Mouse (Mus musculus) hindbrain, embryonic 14.5 days (tissue): ENCODE data around the gene Ncf4. TPM values are rescaled to one million over a fixed set of nuclear protein-coding genes. Genes with fewer than 3 reads are reported as not detected.

Experiments used
- ATAC-seq: fragments of 200-750 bp; cut with Nextera tagmentation; 2 replicates; pipeline ENCODE4 v1.8.0; 2017; ENCODE audit warnings: moderate number of reproducible peaks, mild to moderate bottlenecking, moderate TSS enrichment, moderate library complexity; ENCODE audit not compliant: low FRiP score
- DNase-seq: peaks from one replicate; pipeline ENCODE4 v3.0.0-alpha.2; 2015; ENCODE audit warnings: low spot score
- H3K27ac ChIP-seq: fragments of 300-500 bp; sonication (generic); 2 replicates; pipeline ENCODE4 v1.5.1; 2014; ENCODE audit warnings: mild to moderate bottlenecking, moderate library complexity
- H3K27me3 ChIP-seq: fragments of 300-500 bp; sonication (generic); 2 replicates; pipeline ENCODE4 v1.6.1; 2014; ENCODE audit warnings: mild to moderate bottlenecking, low read length, mixed read lengths; ENCODE audit not compliant: control insufficient read depth, insufficient read depth
- H3K36me3 ChIP-seq: fragments of 300-500 bp; sonication (generic); replicated peaks from 2 replicates; pipeline ENCODE4 v1.6.1; 2014; ENCODE audit not compliant: control insufficient read depth, insufficient read depth
- H3K4me1 ChIP-seq: fragments of 300-500 bp; sonication (generic); replicated peaks from 2 replicates; pipeline ENCODE4 v1.6.1; 2014; ENCODE audit warnings: antibody characterized with exemption, low read length, mixed read lengths; ENCODE audit not compliant: control insufficient read depth, insufficient read depth
- H3K4me2 ChIP-seq: fragments of 300-500 bp; sonication (generic); replicated peaks from 2 replicates; pipeline ENCODE4 v1.6.1; 2014; ENCODE audit warnings: mild to moderate bottlenecking, moderate library complexity
- H3K4me3 ChIP-seq: fragments of 300-500 bp; sonication (generic); replicated peaks from 2 replicates; pipeline ENCODE4 v1.5.1; 2014; ENCODE audit warnings: mild to moderate bottlenecking, low read length
- H3K9ac ChIP-seq: fragments of 300-500 bp; sonication (generic); 2 replicates; pipeline ENCODE4 v1.6.1; 2014
- H3K9me3 ChIP-seq: fragments of 300-500 bp; sonication (generic); 2 replicates; pipeline ENCODE4 v1.6.1; 2016; ENCODE audit warnings: low read length; ENCODE audit not compliant: control insufficient read depth
- WGBS: fragments of 180-500 bp; shearing (Covaris S2); extraction: QIAGEN DNeasy Blood & Tissue Kit; methylation state at CpG from one replicate; pipeline ENCODE4 v1.1.7; 2014; 5-methylcytosine and 5-hydroxymethylcytosine counted together
- polyA plus RNA-seq: library from polyadenylated mRNA; unstranded; fragments of >200 nt; fragmentation: Nextera tagmentation; extraction: Ambion mirVana; gene quantifications from 2 replicates; pipeline ENCODE4 v1.2.1, GENCODE M21; 2014

Gene Ncf4
- polyA plus RNA-seq, 1 experiment from 2014 or later = 1.5 TPM

GRCm38 (mm10) chr15:78227816-78228215, 16.8 kb upstream of the Ncf4 start:
- Histone ChIP-seq H3K4me2 (no peak overlapping the region), H3K4me1 (peaks cover 5% of the 10 kb centered on the region), H3K9me3 (no peaks in the 10 kb centered on the region), H3K4me3 (no peak overlapping the region), H3K36me3 (no peaks in the 10 kb centered on the region), H3K27ac (no peak overlapping the region), H3K27me3 (no peaks in the 10 kb centered on the region; the same call in 1 of the 2 replicates), H3K9ac (no peak overlapping the region)
- ATAC-seq = no peak
- DNase-seq = no peak
- WGBS = 91% methylated on average over 12 of the region's 12 CpGs

GRCm38 (mm10) chr15:78231346-78232331, 13.0 kb upstream of the Ncf4 start:
- H3K4me1 ChIP-seq = peaks cover 5% of the 10 kb centered on the region
- H3K27me3 ChIP-seq = no peaks in the 10 kb centered on the region; the same call in 1 of the 2 replicates
- ATAC-seq (peak; percentile 65; the same call in 1 of the 2 replicates), DNase-seq (peak; percentile 32)
- 0 out of 2 replicates have a peak overlapping the region, but pooled peaks have one; percentile 35 for H3K27ac ChIP-seq
- no peaks in the 10 kb centered on the region for H3K36me3 ChIP-seq
- H3K4me3 ChIP-seq = no peak overlapping the region
- H3K4me2 ChIP-seq = peak overlapping the region; percentile 34
- no peak overlapping the region; the same call in 1 of the 2 replicates for H3K9ac ChIP-seq
- no peaks in the 10 kb centered on the region for H3K9me3 ChIP-seq
- 13% methylated on average over 13 of the region's 13 CpGs for WGBS

- no peak for DNase-seq
- Histone ChIP-seq H3K36me3 (no peaks in the 10 kb centered on the region), H3K9me3 (no peaks in the 10 kb centered on the region), H3K4me2 (no peak overlapping the region), H3K27me3 (no peaks in the 10 kb centered on the region; the same call in 1 of the 2 replicates), H3K27ac (no peak overlapping the region), H3K9ac (no peak overlapping the region), H3K4me3 (no peak overlapping the region), H3K4me1 (peaks cover 5% of the 10 kb centered on the region)
- no peak for ATAC-seq
- WGBS = 70% methylated on average over 5 of the region's 5 CpGs
Measured at GRCm38 (mm10) chr15:78234823-78235509, 9.6 kb upstream of the Ncf4 start.

GRCm38 (mm10) chr15:78239453-78239852, 5.1 kb upstream of the Ncf4 start:
- no peaks in the 10 kb centered on the region for H3K36me3 ChIP-seq
- no peak overlapping the region for H3K27ac ChIP-seq
- no peaks in the 10 kb centered on the region for H3K4me1 ChIP-seq
- H3K4me2 ChIP-seq = no peak overlapping the region
- peak; percentile 74 for DNase-seq
- H3K4me3 ChIP-seq = no peak overlapping the region
- no peak for ATAC-seq
- WGBS = 23% methylated on average over 10 of the region's 10 CpGs
- 0 out of 2 replicates have a peak, but pooled peaks cover 3% of the 10 kb centered on the region for H3K27me3 ChIP-seq
- H3K9me3 ChIP-seq = no peaks in the 10 kb centered on the region
- no peak overlapping the region for H3K9ac ChIP-seq

GRCm38 (mm10) chr15:78239956-78240617, 4.5 kb upstream of the Ncf4 start:
- 78% methylated on average over 14 of the region's 14 CpGs for WGBS
- no peak for ATAC-seq
- H3K4me2 ChIP-seq = no peak overlapping the region
- no peaks in the 10 kb centered on the region for H3K9me3 ChIP-seq
- DNase-seq = no peak
- H3K36me3 ChIP-seq = no peaks in the 10 kb centered on the region
- no peak overlapping the region for H3K9ac ChIP-seq
- H3K27me3 ChIP-seq = 0 out of 2 replicates have a peak, but pooled peaks cover 3% of the 10 kb centered on the region
- no peak overlapping the region for H3K4me3 ChIP-seq
- no peak overlapping the region for H3K27ac ChIP-seq
- H3K4me1 ChIP-seq = no peaks in the 10 kb centered on the region

GRCm38 (mm10) chr15:78241335-78241734, 3.3 kb upstream of the Ncf4 start:
- ATAC-seq = no peak
- 0 out of 2 replicates have a peak, but pooled peaks cover 3% of the 10 kb centered on the region for H3K27me3 ChIP-seq
- no peak for DNase-seq
- H3K4me2 ChIP-seq = no peak overlapping the region
- no peaks in the 10 kb centered on the region for H3K4me1 ChIP-seq
- no peak overlapping the region for H3K4me3 ChIP-seq
- no peaks in the 10 kb centered on the region for H3K9me3 ChIP-seq
- WGBS = 58% methylated on average over 11 of the region's 11 CpGs
- H3K9ac ChIP-seq = no peak overlapping the region
- H3K27ac ChIP-seq = no peak overlapping the region
- no peaks in the 10 kb centered on the region for H3K36me3 ChIP-seq

- no peak for ATAC-seq
Measured at GRCm38 (mm10) chr15:78243061-78243460, 1.5 kb upstream of the Ncf4 start.

GRCm38 (mm10) chr15:78243774-78244173, 827 bp upstream of the Ncf4 start:
- H3K27me3 ChIP-seq = 0 out of 2 replicates have a peak, but pooled peaks cover 3% of the 10 kb centered on the region
- DNase-seq = no peak
- no peaks in the 10 kb centered on the region for H3K4me1 ChIP-seq
- H3K9ac ChIP-seq = no peak overlapping the region
- 69% methylated on average over 6 of the region's 6 CpGs for WGBS
- H3K27ac ChIP-seq = no peak overlapping the region
- H3K4me3 ChIP-seq = no peak overlapping the region
- no peaks in the 10 kb centered on the region for H3K9me3 ChIP-seq
- no peaks in the 10 kb centered on the region for H3K36me3 ChIP-seq
- ATAC-seq = no peak
- H3K4me2 ChIP-seq = no peak overlapping the region

More at GRCm38 (mm10) chr15:78243061-78243460, 1.5 kb upstream of the Ncf4 start:
- no peak for DNase-seq
- Histone ChIP-seq H3K4me3 (no peak overlapping the region), H3K9ac (no peak overlapping the region), H3K36me3 (no peaks in the 10 kb centered on the region), H3K4me1 (no peaks in the 10 kb centered on the region), H3K9me3 (no peaks in the 10 kb centered on the region), H3K27ac (no peak overlapping the region), H3K4me2 (no peak overlapping the region), H3K27me3 (0 out of 2 replicates have a peak, but pooled peaks cover 3% of the 10 kb centered on the region)
- 82% methylated on average over 8 of the region's 8 CpGs for WGBS
